Mouse (Mus musculus): Measurements from ENCODE around the gene Ltk. TPM values are rescaled to one million over a fixed set of nuclear protein-coding genes. Genes with fewer than 3 reads are reported as not detected.

The Ltk gene
- 0.08 TPM in 1 of 2 replicates, not detected in the other for polyA plus RNA-seq (2015; fragmentation: Nextera tagmentation; extraction: Ambion mirVana)

DNA sequence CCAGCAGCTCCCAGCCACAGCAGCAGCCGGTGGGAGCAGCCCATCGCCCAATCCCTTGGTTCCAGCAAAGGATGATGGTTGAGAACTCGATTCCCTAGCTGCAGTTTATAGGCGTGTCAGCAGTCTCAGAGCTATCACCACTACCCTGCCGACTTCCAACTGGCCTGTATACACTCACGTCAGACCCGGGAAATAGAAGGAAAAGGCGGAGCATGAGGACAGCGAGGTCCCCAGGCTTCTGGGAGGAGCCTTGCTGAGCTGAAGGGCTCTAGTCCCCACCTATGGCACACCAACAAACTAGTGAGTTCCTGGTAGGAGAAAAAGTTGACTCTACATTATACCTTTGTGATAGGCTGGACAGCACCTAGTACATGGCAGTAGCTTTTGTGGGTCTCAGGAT lies at the start of gene Ltk:
Gene Ltk (minus strand): TSS at position 181 of the 400 bp plus-strand sequence.
- DNase-seq (ENCODE audit: low spot score), result no peak

DNA sequence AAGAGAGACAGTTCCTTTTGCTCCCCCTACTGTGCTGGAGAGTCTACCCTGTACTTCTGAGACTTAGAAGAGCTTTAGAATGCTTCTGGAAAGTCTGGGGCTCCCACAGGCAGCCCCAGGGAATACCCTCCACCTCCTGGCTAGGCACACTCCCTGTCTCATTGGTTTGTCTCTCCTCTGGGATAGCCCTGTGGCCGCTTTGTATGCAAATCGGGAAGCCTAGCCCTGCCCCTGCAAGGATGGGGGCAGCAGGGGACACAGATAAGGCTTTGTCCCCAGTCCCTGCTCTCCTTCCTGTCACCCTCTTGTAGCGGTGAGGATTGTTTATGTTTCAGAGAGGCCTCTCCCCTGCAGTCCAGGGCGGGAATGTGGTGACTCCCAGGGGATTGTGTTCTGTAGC lies 48.6 kb upstream of the Ltk start:
- DNase-seq (ENCODE audit: low spot score), result no peak

DNA sequence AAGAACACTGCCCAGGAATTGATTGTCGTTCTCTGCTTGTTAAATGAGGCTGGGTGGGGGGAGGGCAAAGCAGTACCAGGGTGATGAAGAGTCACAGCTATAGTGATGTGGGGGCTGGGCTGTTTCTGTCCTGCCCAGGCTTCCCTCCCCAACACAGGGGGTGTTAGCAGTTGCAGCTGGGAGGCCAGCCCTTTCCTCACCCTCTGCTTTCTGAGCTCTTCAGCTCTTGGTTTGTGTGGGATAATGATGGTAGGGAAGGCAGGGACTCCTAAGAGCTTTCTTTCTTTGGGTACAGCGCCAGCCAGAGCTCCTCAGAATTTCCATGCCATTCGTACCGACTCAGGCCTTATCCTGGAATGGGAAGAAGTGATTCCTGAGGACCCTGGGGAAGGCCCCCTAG lies 48.2 kb upstream of the Ltk start:
- DNase-seq (ENCODE audit: low spot score), result no peak

DNA sequence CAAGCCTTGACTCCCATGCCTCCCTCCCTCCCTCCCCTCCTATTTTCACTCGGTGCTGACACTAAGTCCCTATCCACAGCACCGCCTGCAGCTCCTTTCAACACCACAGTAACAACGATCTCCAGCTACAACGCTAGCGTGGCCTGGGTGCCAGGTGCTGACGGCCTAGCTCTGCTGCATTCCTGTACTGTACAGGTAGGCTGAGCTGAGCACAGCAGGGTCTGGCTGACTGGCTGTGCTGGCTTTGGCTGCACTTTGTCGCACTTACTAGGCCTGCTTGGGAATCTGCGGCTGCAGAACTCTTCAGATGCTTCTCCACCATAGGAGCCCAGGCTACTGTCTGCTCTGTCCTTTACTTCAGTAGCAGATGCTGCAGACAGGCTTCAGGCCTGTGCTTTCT lies 45.3 kb upstream of the Ltk start:
- no peak for DNase-seq (ENCODE audit: low spot score)

DNA sequence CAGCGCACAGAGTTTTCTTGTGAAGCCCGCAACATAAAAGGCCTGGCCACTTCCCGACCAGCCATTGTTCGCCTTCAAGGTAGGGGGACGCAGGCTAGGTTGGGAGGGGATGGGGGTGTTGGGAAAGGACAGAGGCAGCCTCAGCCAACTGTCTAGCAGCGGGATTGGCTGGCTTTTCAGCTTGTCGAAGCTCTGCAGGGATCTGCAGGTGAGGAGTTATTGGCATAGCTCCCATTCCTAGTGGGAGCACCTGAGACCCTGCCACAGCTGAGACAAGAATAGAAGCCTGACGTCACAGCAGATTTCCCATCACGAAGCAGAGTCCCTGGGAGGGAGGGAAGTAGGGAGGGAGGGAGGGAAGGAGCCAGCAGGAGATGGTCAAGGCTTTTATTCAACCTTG lies 44.5 kb upstream of the Ltk start:
- DNase-seq (ENCODE audit: low spot score), result no peak

DNA sequence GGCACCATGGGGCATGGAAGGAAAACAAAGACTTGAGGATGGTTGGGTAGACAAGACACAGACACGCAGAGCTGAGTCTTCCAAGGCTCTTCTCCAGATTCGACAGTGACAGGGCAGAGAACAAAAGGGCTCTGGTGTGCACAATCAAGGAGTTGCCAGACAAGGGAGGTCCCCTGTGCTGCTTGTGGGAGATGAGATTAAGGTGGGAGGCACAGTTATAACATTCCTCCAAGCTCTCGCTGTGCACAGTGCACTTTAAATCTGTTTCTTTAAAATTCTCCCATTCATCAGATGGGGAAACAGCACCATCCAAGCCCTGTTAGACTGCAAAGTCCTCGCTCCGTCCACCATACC lies 44.0 kb upstream of the Ltk start:
- DNase-seq (ENCODE audit: low spot score), result no peak

DNA sequence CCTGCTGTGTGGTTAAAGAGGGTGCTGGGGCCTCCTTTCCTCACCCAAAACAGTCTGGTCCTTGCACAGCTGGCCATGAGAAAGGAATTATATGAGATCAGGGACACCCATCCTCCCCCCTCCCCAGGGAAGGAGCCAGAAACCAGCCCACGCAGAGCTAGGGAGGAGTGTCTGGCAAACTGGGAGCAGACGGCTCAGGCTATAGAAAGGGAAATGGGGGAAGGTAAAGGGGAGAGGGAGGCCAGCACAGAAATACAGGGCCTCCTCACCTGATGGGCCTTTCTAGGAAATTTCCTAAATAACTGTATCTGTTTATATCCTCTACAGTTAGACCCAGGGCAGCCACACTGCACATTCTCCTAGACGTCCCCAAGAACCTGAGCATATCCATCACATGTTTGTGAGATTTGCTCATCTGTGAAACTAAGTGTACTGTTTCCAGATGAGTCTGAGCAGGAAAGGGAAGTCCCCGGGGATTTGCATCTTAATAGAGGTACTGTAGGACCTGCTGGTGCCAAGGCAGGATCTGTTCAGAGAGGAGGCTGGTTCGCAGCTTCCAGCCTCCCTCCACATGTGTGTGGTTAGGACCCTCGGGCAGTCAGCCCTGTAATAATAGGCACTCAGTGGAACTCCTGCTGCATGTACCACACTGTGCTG lies 43.5 kb upstream of the Ltk start:
- no peak for DNase-seq (ENCODE audit: low spot score)

DNA sequence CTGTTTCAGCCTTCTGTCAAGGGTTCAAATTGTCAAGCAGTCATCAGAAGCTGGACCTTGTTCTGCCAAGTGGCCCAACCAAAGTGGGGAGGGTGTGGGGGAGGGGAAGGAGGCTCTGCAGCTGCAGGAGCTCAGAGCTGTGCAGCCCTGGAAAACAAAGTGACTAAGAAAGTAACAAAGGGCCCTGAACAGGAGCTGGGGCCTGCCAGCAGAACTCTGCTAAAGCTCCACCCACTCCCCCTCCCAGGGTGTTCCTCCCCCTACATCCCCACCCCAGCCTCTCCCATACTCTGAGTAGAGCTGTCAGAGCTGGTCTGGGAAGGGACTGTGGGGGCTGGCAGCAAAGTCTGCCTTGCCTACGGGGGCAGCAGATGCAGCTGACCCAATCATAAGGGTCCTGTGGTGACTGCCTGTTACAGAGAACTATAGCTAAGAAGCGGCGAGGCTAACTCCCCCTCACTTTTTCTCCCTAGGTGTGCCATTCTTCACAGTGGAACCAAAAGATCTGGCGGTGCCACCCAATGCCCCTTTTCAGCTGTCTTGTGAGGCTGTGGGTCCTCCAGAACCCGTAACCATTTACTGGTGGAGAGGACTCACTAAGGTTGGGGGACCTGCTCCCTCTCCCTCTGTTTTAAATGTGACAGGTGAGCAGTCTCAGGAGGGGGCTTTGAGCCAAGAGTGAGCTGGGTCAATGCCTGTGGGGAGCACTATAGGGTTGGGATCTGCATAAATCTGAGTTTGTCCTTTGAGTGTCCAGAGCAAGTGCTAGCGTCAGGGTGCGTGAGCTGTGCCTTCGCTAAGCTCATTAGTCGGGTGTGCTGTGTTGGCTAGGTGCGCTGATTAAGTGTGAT lies 42.8 kb upstream of the Ltk start:
- DNase-seq (ENCODE audit: low spot score), result no peak

DNA sequence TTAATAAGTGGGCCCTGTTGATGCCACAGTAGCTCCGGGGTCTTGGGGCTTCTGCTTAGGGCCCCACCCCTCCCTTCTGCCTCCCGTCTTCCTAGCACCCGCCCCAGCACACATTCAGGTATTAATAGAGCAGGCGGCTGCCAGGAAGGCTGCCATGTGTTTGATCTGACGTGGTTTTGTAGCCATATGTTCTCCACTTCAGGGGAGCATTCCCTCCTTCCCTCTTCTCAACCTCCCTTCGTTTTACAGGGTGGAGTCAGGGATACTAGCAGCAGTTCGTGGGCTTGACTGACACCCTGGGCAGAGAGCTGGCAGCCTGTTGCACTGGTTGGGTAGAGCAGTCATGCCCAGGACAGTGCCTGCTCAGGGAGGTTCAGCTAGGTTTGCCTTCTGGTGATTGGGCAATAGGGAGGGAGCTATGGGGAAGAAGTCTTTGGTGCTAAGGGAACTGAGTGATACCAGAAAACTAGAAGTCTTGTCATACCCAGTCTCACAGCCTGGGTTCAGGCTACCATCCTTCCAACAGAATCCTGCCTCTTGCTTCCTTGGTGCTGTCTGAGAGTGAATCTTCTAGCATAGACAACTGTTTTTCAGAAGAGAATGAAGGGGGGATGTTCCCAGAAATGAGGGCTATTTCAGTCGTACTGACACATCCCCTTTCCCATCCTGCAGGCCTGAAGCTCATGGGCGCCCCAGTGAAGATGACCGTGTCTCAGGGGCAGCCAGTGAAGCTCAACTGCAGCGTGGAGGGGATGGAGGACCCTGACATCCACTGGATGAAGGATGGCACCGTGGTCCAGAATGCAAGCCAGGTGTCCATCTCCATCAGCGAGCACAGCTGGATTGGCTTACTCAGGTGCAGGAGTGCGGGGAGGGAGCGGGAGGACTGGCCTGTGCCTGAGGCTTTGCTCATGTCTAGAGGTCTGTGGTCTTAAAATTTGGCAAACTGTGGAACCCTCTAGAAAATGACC lies 40.9 kb upstream of the Ltk start:
- DNase-seq (ENCODE audit: low spot score), result no peak

DNA sequence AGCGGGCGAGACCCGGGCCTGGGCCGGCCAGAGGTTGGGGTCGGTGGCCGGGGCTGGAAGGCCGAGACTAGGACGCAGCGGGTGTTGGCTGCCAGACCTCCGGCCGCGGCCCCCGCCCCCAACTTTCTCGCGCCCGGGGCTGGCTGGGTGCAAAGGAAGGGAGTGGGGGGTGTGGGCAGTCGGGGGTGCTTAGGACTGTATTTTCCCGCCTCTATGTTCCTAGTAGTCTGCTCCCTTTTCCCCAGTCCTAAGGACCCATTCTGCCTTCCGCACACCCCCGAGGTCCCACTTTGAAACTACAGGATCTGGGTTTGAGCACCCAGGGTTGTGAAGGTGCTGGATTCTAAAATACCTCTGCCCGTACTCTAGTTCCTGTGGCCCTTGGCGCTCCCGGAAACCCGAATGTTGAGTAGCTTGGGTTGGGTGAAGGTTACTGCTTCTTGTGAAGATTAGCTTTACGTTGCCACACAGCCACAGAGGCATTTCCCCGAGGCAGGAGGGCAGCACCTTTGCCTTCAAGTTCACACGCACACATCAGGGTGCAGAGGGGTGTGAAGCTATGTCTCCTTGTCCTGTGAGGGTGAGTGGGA lies 39.8 kb upstream of the Ltk start:
- DNase-seq (ENCODE audit: low spot score), result peak; percentile 46

DNA sequence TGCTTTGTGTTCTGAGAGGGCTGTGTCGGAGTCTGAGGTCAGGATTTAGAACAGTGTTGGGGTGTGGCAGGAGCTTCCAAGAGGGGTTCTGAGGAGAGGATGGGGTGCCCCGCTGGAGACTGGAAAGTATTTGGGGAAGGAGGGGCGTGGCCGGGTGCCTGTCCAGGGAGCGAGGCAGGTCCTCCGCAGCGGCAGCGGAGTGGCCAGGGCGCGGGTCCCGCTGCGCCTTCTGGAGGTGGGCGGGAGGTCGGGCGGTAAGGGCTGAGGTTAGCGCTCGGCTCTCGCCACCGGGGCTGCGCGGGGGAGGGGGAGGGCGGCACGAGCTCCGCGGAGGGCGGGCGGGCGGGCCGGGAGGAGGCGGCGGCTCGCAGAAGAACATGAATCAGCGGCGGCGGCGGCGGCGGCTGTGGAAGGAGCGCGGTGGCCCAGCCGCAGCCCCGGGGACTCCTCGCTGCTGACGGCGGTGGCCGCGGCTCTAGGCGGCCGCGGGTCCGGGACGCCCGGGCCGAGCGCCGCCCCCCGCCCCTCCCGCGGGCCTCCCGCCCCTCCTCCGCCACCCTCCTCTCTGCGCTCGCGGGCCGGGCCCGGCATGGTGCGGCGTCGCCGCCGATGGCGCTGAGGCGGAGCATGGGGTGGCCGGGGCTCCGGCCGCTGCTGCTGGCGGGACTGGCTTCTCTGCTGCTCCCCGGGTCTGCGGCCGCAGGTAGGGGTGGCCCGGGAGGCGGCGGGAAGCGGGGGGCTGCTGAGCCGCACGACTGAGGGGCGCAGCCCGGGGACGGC lies 39.1 kb upstream of the Ltk start:
- DNase-seq (ENCODE audit: low spot score), result peak; percentile 33

DNA sequence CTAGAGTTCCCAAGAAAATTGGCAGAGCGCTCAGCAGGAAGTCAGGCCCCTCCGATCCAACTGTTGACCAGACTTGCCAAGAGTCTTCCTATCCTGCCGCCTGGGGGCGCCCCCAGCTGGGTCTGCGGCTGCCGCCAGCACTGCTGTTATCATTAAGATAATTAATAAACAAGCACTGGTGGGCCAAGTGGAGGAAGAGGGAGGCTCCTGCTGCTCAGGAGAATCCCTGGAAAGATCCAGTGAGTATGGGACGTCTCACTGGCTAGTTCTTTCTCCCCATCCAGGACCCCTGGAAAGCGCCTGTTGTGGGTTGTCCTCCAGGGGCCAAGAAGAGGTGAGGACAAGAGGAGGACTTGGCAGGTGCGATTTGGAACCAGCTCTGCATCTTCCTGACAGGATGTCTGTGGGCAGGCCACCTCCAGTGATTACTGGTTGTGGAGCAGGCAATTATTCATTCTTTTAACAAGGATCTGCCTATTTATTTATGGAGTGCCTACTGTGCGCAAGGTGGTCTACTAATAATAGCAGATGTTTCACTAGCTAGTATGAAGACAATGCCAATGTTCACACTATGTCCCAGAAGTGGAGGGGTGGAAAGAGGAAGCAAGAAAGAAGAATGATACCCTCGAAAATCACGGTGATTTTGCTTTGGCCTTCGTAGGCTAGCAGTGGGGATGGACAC lies 38.2 kb upstream of the Ltk start:
- DNase-seq (ENCODE audit: low spot score), result peak; percentile 40

DNA sequence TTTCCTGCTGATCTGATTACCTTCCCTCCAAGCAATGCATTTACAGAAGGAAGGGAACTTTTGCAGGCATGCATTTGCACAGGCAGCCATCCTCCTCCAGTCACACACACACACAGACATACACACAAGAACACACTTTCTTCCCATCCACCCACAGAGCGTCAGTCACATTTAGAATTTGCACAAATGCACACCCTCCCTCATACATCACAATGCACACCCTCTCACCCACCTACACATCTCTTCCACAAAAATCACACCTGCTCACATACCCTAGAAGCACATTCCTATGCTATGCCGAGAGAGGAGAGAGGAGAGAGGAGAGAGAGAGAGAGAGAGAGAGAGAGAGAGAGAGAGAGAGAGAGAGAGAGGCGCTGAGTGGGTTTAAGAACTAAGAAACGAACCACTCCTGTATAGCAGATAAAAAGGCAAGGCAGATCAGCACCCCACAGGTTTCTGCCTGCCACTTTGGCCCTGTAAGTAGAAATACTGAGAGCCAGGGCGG lies 37.1 kb upstream of the Ltk start, which contains the start of gene Tyro3:
Gene Tyro3 (plus strand): TSS at position 455 of the 505 bp plus-strand sequence.
- DNase-seq (ENCODE audit: low spot score), result no peak

DNA sequence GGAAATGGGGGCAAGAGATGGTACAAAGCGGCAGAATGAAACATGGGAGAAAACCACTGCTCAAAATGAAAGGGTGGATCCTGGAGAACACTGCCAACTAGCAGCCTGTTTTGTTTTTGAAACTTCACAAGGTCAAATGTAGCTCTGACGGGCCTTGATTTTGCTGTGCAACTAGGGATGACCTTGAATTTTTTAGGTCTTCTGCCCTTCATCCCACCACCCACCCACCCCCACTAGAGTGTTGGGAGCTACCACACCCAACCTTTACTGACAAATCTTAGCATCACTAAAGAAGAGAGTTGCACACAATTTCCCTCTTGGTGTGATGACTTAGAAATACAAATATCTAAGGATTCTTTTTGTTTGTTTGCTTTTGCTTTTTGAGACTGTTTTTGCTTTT lies 29.8 kb upstream of the Ltk start:
- DNase-seq (ENCODE audit: low spot score), result no peak

DNA sequence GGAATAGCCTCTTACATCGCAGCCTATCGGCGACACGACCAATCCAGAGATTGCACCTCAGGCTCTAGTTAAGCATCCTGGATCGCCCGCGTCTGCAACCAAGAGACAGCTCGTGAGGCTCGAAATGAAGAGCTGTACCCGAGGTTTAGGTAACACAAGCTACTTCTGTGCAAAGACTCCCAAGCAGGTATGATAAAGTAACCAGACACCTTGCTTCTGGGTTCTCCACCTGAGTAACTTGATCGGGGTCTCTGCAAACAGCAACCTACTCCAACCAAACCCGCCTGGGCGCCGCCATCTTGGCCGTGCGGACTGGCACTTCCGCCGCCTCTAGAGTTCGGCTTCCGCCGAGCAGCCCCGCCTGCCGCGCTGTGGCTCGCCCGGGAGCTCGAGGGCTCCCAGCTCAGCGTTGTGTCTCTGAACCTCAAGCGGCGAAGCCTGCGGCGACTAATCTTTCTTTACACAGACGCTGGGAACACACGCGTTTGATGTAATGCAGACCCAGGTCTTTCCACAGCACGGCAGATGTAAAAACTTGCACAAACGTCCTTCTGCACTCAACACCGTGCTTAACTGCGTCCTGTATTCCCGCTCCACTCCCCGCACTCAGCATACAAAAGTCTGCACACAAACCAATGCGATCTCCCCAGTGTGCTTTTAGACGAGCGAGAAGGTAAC lies 27.1 kb upstream of the Ltk start, which contains the start of gene Rpap1:
Gene Rpap1 (minus strand): TSS at position 332 of the 678 bp plus-strand sequence.
- DNase-seq (ENCODE audit: low spot score), result peak; percentile 85

DNA sequence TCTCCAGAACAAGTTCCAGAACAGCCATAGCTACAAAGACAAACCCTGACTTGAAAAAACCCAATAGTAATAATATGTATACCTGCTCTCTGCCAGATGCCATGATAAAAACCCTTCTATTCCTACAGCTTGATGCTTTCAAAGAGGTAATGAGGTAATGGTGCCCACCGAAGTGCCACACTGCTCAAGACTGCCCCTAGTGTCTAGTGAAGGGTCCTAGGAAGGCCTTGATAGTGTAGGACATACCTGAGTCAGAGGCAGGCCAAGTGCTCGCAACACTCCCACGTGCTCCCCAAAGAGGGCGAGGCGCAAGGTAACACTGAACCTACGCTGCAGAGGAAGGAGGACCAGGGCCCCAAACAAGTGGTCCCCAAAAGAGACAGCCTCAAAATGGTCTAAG lies 7.0 kb upstream of the Ltk start:
- peak; percentile 32 for DNase-seq (ENCODE audit: low spot score)

DNA sequence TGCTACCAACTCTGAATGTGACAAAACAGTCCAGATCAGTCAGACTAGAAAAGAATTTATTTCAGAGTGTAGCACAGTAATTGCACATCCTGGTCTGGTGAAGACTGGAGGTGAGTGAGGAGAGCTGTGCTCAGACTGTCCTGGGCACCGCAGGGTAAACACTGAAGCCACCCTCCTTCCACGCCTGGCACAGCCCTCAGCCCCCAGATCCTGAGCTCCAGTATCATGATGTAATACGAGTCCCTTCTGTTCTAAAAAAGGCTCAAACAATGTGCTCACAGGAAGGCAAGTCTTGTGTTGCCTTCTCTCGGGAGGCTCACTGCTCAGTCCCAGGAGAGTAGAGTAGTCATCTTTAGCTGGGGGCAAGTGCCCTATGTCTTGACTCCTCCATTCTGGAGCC lies 3.7 kb upstream of the Ltk start:
- DNase-seq (ENCODE audit: low spot score), result no peak

DNA sequence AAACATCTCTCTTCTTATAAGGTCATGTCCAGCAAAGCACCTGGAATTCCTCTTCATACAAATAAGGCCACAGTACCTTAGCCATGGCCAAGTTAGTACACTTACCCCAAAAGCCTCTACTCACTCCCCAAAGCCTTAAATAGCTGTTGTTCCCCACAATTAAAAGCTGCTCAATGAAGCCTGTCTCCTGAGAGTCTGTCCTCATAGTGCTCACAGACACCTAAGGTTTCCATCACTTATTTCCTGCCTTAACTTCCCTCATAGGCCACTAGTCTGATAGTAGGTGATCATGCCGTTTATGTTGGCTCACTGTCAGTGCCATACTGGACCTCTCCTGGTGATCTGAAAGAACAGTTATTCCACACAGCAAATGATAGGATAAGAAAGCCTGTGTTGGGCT lies 2.0 kb upstream of the Ltk start:
- no peak for DNase-seq (ENCODE audit: low spot score)

Measured in thymus, postnatal 0 days (tissue).